Mouse (Mus musculus) c-Kit-positive CD71-negative TER-119-negative erythroid progenitor cells, embryonic 14.5 days (primary cell): ENCODE results near the gene Cyp2a5.
"Not testable (repeated sequence)": the region's sequence is repeated elsewhere in the genome, so short reads cannot be mapped to it uniquely, and the experiment has no call there.

Source experiments
- DNase-seq: peaks from one replicate; pipeline ENCODE4 v3.0.0-alpha.2; 2013; ENCODE audit warnings: low read depth

The Cyp2a5 gene

GRCm38 (mm10) chr7:26835059-26835458, at the start of gene Cyp2a5:
Gene Cyp2a5, plus strand, starts transcription at chr7:26835305.
- DNase-seq: not testable (repeated sequence)

GRCm38 (mm10) chr7:26786013-26786412, 49.1 kb upstream of the Cyp2a5 start:
- not testable (repeated sequence) for DNase-seq

GRCm38 (mm10) chr7:26789984-26790383, 45.1 kb upstream of the Cyp2a5 start:
- no peak for DNase-seq

- no peak for DNase-seq
Measured at GRCm38 (mm10) chr7:26800104-26800503, 35.0 kb upstream of the Cyp2a5 start.

- DNase-seq: no peak
Measured at GRCm38 (mm10) chr7:26800996-26801395, 34.1 kb upstream of the Cyp2a5 start.

- DNase-seq: no peak
Measured at GRCm38 (mm10) chr7:26808592-26808991, 26.5 kb upstream of the Cyp2a5 start, which contains the start of gene Cyp2g1. Gene Cyp2g1, plus strand, starts transcription at chr7:26808892.

- not testable (repeated sequence) for DNase-seq
Measured at GRCm38 (mm10) chr7:26831556-26832292, 3.4 kb upstream of the Cyp2a5 start.

- DNase-seq: not testable (repeated sequence)
Measured at GRCm38 (mm10) chr7:26832668-26833067, 2.4 kb upstream of the Cyp2a5 start.

- DNase-seq: not testable (repeated sequence)
Measured at GRCm38 (mm10) chr7:26843400-26843799, 8.3 kb downstream of the Cyp2a5 start.

GRCm38 (mm10) chr7:26850063-26850462, 15.0 kb downstream of the Cyp2a5 start:
- DNase-seq: not testable (repeated sequence)

GRCm38 (mm10) chr7:26878581-26878980, 43.5 kb downstream of the Cyp2a5 start:
- DNase-seq: not testable (repeated sequence)

- DNase-seq: not testable (repeated sequence)
Measured at GRCm38 (mm10) chr7:26880600-26880999, 45.5 kb downstream of the Cyp2a5 start.
